Mouse (Mus musculus): ENCODE data around the gene Slc5a4b. TPM values are rescaled to one million over a fixed set of nuclear protein-coding genes. Genes with fewer than 3 reads are reported as not detected.

The Slc5a4b gene
- total RNA-seq, 2 experiments from 2014 or later = not detected

Small RNA genes lying within 50 kb of the gene (microRNA-seq; reads per million reads assigned to microRNA genes)
- gene Mir6409 = not detected

Other genes with a start within 250 kb of the Slc5a4b start
- under 1 TPM in 1 of 2 experiments, not detected in 1; 0.38 TPM for gene Derl3, start 217.5 kb downstream of the Slc5a4b start, total RNA-seq (2021)
- gene Smarcb1, start 189.3 kb downstream of the Slc5a4b start, total RNA-seq (2021) = 10 to 100 TPM; 14.2 to 16.6 TPM
- 1,000 to 10,000 TPM; 1,419 to 1,763 TPM for gene Chchd10, start 177.8 kb downstream of the Slc5a4b start, total RNA-seq (2021)
- 1 to 10 TPM; 1.8 to 2.6 TPM for gene Mmp11, start 174.5 kb downstream of the Slc5a4b start, total RNA-seq (2021)
- not detected for gene Gm867, start 170.3 kb downstream of the Slc5a4b start, total RNA-seq (2021)
- not detected for gene Vpreb3, start 167.9 kb downstream of the Slc5a4b start, total RNA-seq (2021)
- gene Gm5134, start 156.4 kb downstream of the Slc5a4b start, total RNA-seq (2021) = not detected
- gene Zfp280b, start 78.3 kb downstream of the Slc5a4b start, total RNA-seq (2021) = 1 to 10 TPM; 8.0 to 10.0 TPM
- gene Slc5a4a, start 36.5 kb upstream of the Slc5a4b start, total RNA-seq (2021) = not detected
- gene Prmt2, start 126.9 kb upstream of the Slc5a4b start, total RNA-seq (2021) = 1 to 10 TPM; 2.7 to 4.2 TPM
- gene S100b, start 142.9 kb upstream of the Slc5a4b start, total RNA-seq (2021) = 1 to 10 TPM; 1.2 to 3.5 TPM
- 1 to 10 TPM; 3.2 to 3.5 TPM for gene Dip2a, start 234.3 kb upstream of the Slc5a4b start, total RNA-seq (2021)